Comparison of ENCODE assay signal across 22 mouse cellular contexts in the genomic region with DNA sequence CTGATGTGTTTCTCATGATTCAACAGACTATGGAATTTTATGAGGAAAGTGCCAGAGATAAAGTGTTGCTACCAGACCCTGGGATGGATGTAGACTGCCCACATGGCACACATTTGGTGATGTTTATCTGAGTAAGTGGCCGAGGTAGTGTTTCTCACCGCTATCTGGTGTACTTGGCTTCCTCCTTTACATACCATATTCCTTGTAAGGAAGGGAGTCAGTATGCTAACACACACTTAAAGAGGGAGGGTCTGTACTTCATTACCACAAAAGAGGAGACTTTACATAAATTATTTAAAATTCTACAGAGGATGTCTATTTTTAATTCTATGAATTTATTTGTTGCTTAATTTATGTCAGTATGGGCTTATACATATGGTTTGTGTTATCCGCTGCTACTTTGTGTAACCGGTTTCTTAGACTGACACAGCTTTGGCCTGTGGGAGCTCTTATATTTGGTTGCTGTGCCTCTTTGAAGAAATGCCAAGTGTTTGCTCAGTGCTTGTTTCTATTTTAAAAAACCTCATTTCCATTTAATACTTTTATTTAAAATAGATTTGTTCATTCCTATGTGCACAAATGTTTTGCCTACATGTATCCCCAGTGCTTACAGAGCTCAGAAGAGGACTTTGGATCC.
A peak's percentile ranks its signal among the peaks of the same experiment; 100 is the strongest.
DNase-seq lines count a peak whose midpoint lies in the region; ATAC-seq and TF ChIP-seq lines count a peak whose summit lies in the region.
"Had no signal": no experiment of that assay in that cellular context is flagged by ENCODE, and none has a peak within 500 bp of the region (broad histone marks: within the 10 kb centered on the region; RNA-seq: fewer than 3 reads in every experiment).

No protein-coding gene starts in this region.

- no peak overlapping the region for H3K9ac ChIP-seq in limb, embryonic 14.5 days (ENCODE audit: low read depth, low read length, severe bottlenecking)
- H3K9ac ChIP-seq in lung, embryonic 16.5 days (ENCODE audit: low read length): no peak overlapping the region
- H3K9ac ChIP-seq in embryonic facial prominence, embryonic 12.5 days: no peak overlapping the region
- H3K9ac ChIP-seq in embryonic facial prominence, embryonic 14.5 days (ENCODE audit: low read depth, low read length): no peak overlapping the region
- H3K9ac ChIP-seq: forebrain, embryonic 13.5 days; hindbrain, embryonic 12.5 days; hindbrain, embryonic 15.5 days had no signal

- no peaks in the 10 kb centered on the region for H3K27me3 ChIP-seq in limb, embryonic 14.5 days (ENCODE audit: control insufficient read depth, insufficient read depth, low read length)
- H3K27me3 ChIP-seq in limb, embryonic 10.5 days (ENCODE audit: low read depth, poor library complexity, severe bottlenecking): no peaks in the 10 kb centered on the region
- no peaks in the 10 kb centered on the region for H3K27me3 ChIP-seq in lung, embryonic 16.5 days (ENCODE audit: control insufficient read depth, insufficient read depth, low read depth, low read length)
- H3K27me3 ChIP-seq in embryonic facial prominence, embryonic 12.5 days: no peaks in the 10 kb centered on the region
- H3K27me3 ChIP-seq in embryonic facial prominence, embryonic 14.5 days (replicated peaks; ENCODE audit: control insufficient read depth, insufficient read depth, low read length): no peaks in the 10 kb centered on the region
- H3K27me3 ChIP-seq: forebrain, embryonic 13.5 days; hindbrain, embryonic 12.5 days; hindbrain, embryonic 15.5 days had no signal

- no peak overlapping the region for H3K4me3 ChIP-seq in limb, embryonic 14.5 days (replicated peaks; ENCODE audit: low read length)
- H3K4me3 ChIP-seq in limb, embryonic 10.5 days: no peak overlapping the region
- no peak overlapping the region for H3K4me3 ChIP-seq in lung, embryonic 16.5 days (ENCODE audit: low read length)
- H3K4me3 ChIP-seq in embryonic facial prominence, embryonic 12.5 days: no peak overlapping the region
- H3K4me3 ChIP-seq in embryonic facial prominence, embryonic 14.5 days (ENCODE audit: low read depth, low read length): no peak overlapping the region
- H3K4me3 ChIP-seq: forebrain, embryonic 10.5 days; forebrain, embryonic 13.5 days; gastrocnemius, adult 2 months; hindbrain, embryonic 12.5 days; hindbrain, embryonic 15.5 days had no signal

- no peaks in the 10 kb centered on the region for H3K9me3 ChIP-seq in limb, embryonic 14.5 days (ENCODE audit: control insufficient read depth, low read length)
- no peaks in the 10 kb centered on the region for H3K9me3 ChIP-seq in limb, embryonic 10.5 days (replicated peaks)
- no peaks in the 10 kb centered on the region for H3K9me3 ChIP-seq in lung, embryonic 16.5 days (ENCODE audit: control insufficient read depth, low read length)
- no peaks in the 10 kb centered on the region for H3K9me3 ChIP-seq in embryonic facial prominence, embryonic 12.5 days
- H3K9me3 ChIP-seq in embryonic facial prominence, embryonic 14.5 days (ENCODE audit: control insufficient read depth, low read length): no peaks in the 10 kb centered on the region
- H3K9me3 ChIP-seq: forebrain, embryonic 10.5 days; forebrain, embryonic 13.5 days; hindbrain, embryonic 12.5 days; hindbrain, embryonic 15.5 days had no signal

- TF ChIP-seq POLR2A in limb, embryonic 14.5 days (IDR thresholded peaks at IDR 0.05; ENCODE audit: borderline replicate concordance, extremely low read depth, insufficient read depth, insufficient read length): no peak

- no peak overlapping the region for H3K4me2 ChIP-seq in limb, embryonic 14.5 days (replicated peaks; ENCODE audit: low read depth, low read length, severe bottlenecking)
- H3K4me2 ChIP-seq in lung, embryonic 16.5 days (ENCODE audit: low read depth, low read length): no peak overlapping the region
- no peak overlapping the region for H3K4me2 ChIP-seq in embryonic facial prominence, embryonic 12.5 days (replicated peaks)
- H3K4me2 ChIP-seq in embryonic facial prominence, embryonic 14.5 days (ENCODE audit: low read depth, low read length): no peak overlapping the region; the same call in 1 of the 2 replicates
- H3K4me2 ChIP-seq: forebrain, embryonic 13.5 days; heart, embryonic 11.5 days; hindbrain, embryonic 12.5 days; hindbrain, embryonic 15.5 days had no signal

- 64% methylated on average over 4 of the region's 4 CpGs for WGBS in limb, embryonic 14.5 days
- WGBS in limb, embryonic 10.5 days: 79% methylated on average over 4 of the region's 4 CpGs
- WGBS in lung, embryonic 16.5 days: 36% methylated on average over 4 of the region's 4 CpGs
- 33% methylated on average over 4 of the region's 4 CpGs for WGBS in embryonic facial prominence, embryonic 12.5 days
- WGBS in embryonic facial prominence, embryonic 14.5 days: 47% methylated on average over 4 of the region's 4 CpGs

- no peak overlapping the region for H3K27ac ChIP-seq in limb, embryonic 14.5 days (replicated peaks; ENCODE audit: low read depth, low read length)
- H3K27ac ChIP-seq in limb, embryonic 10.5 days: no peak overlapping the region
- peak overlapping the region; percentile 39; the same call in 1 of the 2 replicates for H3K27ac ChIP-seq in lung, embryonic 16.5 days (ENCODE audit: low read length)
- H3K27ac ChIP-seq in embryonic facial prominence, embryonic 12.5 days: no peak overlapping the region
- H3K27ac ChIP-seq in embryonic facial prominence, embryonic 14.5 days (replicated peaks; ENCODE audit: low read depth, low read length): no peak overlapping the region; the same call in 1 of the 2 replicates
- H3K27ac ChIP-seq: forebrain, embryonic 10.5 days; forebrain, embryonic 13.5 days; gastrocnemius, adult 2 months; hindbrain, embryonic 12.5 days; hindbrain, embryonic 15.5 days had no signal

- no peaks in the 10 kb centered on the region for H3K36me3 ChIP-seq in limb, embryonic 14.5 days (ENCODE audit: control insufficient read depth, insufficient read depth, low read length)
- H3K36me3 ChIP-seq in limb, embryonic 10.5 days: no peaks in the 10 kb centered on the region
- H3K36me3 ChIP-seq in lung, embryonic 16.5 days (ENCODE audit: control insufficient read depth, insufficient read depth, low read length): no peaks in the 10 kb centered on the region
- no peaks in the 10 kb centered on the region for H3K36me3 ChIP-seq in embryonic facial prominence, embryonic 12.5 days
- no peaks in the 10 kb centered on the region for H3K36me3 ChIP-seq in embryonic facial prominence, embryonic 14.5 days (ENCODE audit: control insufficient read depth, insufficient read depth, low read length)
- H3K36me3 ChIP-seq: forebrain, embryonic 10.5 days; hindbrain, embryonic 12.5 days; hindbrain, embryonic 15.5 days had no signal

- no peaks in the 10 kb centered on the region for H3K4me1 ChIP-seq in limb, embryonic 14.5 days (ENCODE audit: control insufficient read depth, insufficient read depth, low read length)
- H3K4me1 ChIP-seq in limb, embryonic 10.5 days: no peaks in the 10 kb centered on the region
- H3K4me1 ChIP-seq in lung, embryonic 16.5 days (replicated peaks; ENCODE audit: control insufficient read depth, insufficient read depth, low read length): no peaks in the 10 kb centered on the region; the same call in 1 of the 2 replicates
- H3K4me1 ChIP-seq in embryonic facial prominence, embryonic 12.5 days: no peaks in the 10 kb centered on the region
- peaks cover 7% of the 10 kb centered on the region; the same call in 1 of the 2 replicates for H3K4me1 ChIP-seq in embryonic facial prominence, embryonic 14.5 days (ENCODE audit: control insufficient read depth, insufficient read depth, low read length)
- H3K4me1 ChIP-seq: forebrain, embryonic 10.5 days; forebrain, embryonic 13.5 days; hindbrain, embryonic 12.5 days; hindbrain, embryonic 15.5 days had no signal

- peak; percentile 42 for DNase-seq in limb, embryonic 14.5 days (ENCODE audit: low spot score)
- DNase-seq in limb, embryonic 10.5 days (ENCODE audit: low spot score): no peak
- DNase-seq in lung, postnatal 10 days: no peak
- peak; percentile 91 for DNase-seq in embryonic facial prominence, embryonic 14.5 days (ENCODE audit: low spot score)
- DNase-seq in spleen, postnatal 14 days (ENCODE audit: low spot score in 2 of 2): no peak
- no peak for DNase-seq in cerebellum, postnatal 14 days
- DNase-seq: adrenal gland, adult 2 months; adrenal gland, postnatal 14 days; cerebellum, adult 11-12 months; cerebellum, adult 8-10 months; cerebellum, postnatal 10 days; gastrocnemius, adult 2 months; gastrocnemius, postnatal 14 days; heart, adult 11 months had no signal

- ATAC-seq in limb, embryonic 14.5 days (ENCODE audit: low FRiP score, low read depth): no peak
- peak; percentile 87 for ATAC-seq in lung, embryonic 16.5 days (ENCODE audit: low read depth)
- ATAC-seq in embryonic facial prominence, embryonic 12.5 days (ENCODE audit: insufficient number of reproducible peaks, insufficient read depth, low FRiP score, low TSS enrichment): 0 out of 2 replicates have a peak, but pooled peaks have one; percentile 35
- 0 out of 2 replicates have a peak, but pooled peaks have one; percentile 50 for ATAC-seq in embryonic facial prominence, embryonic 14.5 days (ENCODE audit: low read depth)
- ATAC-seq: CD4-positive, CD25-positive, alpha-beta regulatory T cell, adult 4 months; forebrain, embryonic 13.5 days had no signal

Comparison
In these comparisons a context has a peak if more than half of its experiments do, and no peak if none do; other contexts are left out.
1. DNase-seq: peak in limb, embryonic 14.5 days (single experiment) and embryonic facial prominence, embryonic 14.5 days (single experiment); none in limb, embryonic 10.5 days (single experiment), lung, postnatal 10 days (single experiment), spleen, postnatal 14 days (0 of 2) and cerebellum, postnatal 14 days (0 of 2).